Mouse (Mus musculus): ENCODE measurements around the gene Prickle1.

Prickle1 gene

DNA sequence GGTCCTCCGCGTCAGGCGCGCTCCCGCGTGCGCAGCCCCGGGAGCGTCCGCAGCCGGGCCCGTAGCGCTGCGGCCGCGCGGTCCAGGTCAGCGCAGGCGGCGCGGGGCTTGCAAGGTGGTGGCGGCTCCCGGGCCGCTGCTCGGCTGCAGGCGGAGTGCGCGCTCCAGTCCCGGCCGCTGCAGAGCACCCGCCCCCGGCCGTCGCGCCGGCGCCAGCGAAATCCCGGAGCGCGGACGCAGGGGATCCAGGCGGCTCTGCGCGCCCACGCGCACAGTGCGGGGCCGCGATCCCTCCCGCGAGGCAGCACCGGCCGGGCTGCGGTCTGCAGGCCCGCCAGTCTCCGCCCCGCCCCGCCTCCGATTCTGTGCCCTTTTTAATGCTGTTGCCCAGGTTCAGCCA, at the start of gene Prickle1:
Gene Prickle1, minus strand, starts transcription at position 146 of the 400 bp plus-strand sequence.
- peak; percentile 76 to 88 for DNase-seq (ENCODE audit: low spot score in 2 of 2)

DNA sequence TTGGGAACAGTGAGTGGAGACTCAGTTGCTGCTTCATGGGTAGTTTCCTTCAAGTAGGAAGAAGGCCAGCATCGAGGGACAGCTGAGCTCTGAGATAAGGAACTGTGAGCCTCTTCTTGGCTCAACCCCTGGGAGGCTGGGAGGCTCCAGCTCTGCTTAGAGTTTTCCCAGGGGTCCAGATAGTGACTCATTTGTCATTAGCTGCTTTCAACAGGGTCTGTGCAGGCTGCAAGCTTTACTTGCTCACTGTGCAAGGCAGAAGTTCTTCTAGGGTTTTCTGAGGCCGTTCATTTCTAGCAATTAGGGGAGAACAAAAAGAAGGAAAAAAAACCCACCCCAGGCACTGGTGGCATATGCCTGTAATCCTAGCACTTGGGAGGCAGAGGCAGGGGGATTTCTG, 44.5 kb upstream of the Prickle1 start:
- no peak for DNase-seq (ENCODE audit: low spot score in 2 of 2)

DNA sequence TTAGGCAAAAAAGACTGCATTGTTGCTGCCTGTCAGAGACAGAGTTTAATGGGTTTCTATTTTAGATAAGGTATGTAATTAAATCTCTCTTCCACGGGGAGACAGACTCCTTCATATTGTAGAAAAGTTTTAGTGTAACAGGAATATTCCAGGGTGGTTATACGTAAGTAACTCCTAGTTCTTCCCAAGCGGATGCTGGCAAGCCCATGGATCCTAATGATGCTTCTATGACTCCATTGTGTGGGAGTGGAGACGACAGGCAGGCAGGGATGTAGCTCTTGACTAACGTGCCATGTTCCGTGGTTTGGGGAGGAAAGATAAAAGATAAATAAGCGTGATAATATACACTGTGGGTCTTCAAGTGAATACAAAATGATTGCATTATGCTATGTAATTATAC, 41.3 kb upstream of the Prickle1 start:
- no peak for DNase-seq (ENCODE audit: low spot score in 2 of 2)

DNA sequence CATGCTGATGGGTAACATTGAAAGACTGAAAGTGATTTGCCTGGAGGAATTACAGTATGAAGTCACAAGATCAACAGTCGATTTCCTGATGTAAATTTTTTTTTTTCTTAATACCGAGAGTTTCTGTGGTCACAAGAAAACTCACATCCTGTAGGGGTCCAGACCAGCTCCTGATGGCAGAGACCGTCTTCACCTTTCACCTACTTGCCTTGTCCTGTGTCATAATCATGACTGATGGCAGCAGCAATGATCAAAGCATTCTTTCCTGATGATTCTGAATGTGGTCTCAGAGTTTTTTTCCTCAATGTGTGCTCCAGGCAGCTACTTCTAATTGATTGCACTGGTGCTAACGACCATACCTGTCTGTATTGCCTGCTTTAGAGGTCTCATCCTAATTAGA, 39.9 kb upstream of the Prickle1 start:
- no peak for DNase-seq (ENCODE audit: low spot score in 2 of 2)

DNA sequence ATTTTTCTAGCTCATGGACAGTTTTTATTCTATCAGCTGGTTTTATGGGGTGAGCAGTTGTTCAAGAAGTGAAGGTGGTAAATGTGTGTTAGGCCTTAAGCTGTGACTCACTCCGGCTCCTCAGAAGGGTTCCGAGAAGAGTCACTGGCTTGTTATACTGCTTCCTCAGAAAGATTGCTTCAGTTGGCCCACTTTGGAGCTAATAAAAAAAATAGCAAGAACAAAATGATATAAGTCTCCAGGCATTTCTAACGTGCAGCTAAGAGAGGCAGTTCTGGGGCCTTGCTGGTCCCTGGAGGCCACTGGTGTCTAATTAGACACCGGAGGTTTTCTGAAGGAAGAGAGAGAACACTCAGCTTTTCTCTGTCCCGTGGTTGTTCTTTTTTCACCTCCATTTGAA, 38.8 kb upstream of the Prickle1 start:
- DNase-seq (ENCODE audit: low spot score in 2 of 2), result no peak

DNA sequence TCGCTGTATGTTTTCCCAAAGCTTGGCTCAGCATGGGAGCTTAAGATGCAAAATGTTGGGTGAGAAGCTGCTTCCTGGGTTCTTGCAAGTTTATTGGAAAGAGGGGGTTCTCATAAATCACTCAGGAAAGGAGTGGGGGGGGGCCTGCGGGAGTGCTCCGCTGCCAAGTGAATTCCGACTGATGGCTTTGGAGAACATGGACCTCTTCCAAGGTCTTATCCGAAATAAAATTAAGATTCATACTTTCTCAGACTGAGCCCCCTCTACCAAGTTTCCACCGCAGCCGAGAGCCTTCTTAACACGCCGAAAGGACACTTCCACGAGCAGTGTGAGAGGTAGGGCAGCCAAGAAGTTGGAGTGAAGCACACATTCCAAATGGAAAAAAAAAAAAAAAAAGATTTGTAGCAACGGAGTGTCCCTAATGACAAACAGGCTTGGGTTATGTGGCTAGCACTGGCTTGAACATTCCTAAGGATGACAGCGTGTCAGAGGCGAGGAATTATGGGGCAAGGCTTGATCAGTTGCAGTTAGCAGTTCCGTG, 34.4 kb upstream of the Prickle1 start:
- DNase-seq (ENCODE audit: low spot score in 2 of 2), result no peak

DNA sequence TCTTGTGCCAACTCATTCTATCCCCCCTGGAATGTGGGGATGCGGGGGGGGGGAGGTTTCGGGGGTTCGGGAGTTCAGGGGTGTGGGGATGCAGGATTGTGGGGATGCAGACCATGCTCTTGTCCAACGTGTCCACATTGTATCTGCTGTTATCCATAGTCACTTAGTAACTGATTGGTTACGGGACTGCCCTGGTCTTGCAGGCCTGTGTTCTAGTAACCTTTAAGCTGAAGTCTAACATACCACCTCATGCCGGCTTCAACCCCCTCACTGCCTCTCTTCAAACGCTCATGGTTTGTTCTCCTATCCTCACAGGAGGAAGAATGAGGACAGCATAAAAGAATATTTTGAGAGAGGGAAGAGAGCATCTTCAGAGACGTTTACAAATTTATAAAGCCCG, 33.5 kb upstream of the Prickle1 start:
- DNase-seq (ENCODE audit: low spot score in 2 of 2), result no peak

DNA sequence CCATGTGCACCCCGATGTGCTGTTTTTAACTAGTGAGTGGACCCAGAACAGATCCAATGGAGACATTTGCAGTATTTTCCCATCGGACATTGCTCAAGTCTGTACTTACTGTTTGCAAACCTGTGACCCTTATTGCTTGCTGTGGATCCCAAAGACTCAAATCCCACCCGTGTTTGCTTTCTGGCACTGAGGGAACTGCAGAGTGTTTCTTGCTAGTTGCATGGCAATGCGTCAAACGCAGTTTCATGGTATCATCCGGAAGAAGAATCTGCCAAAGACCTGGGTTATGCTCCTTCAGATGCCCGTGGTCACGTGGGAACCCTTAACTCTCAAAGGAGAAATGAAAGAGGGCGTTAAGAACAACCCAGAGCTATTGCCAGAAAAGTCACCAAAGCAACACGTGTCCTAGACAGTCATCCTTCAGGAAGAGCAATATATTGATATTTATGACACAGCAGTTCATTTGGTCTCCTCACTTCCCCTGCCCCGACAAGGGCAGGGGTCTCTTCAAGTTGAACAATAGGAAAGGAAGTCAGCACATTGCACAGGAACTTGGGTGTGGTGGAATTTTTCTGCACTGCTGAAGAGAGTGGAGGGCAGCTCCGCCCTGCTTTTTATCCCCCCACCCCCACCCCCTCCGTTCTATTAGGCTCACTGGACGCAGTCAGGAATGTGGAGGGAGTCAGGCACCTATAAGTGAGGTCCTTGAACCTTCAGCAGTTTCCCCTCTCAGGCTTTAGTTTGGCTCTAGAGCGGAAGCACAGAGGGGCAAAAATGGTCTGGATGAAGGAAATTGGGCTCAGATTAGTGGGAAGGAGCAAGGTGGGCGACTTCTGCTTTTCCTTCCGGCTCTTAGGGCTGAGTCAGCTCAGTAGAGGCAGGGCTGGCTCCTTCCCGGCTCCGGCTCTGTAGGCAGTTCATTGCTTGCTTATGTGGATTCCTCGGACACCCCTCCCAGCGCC, 32.4 kb upstream of the Prickle1 start:
- no peak for DNase-seq (ENCODE audit: low spot score in 2 of 2)

DNA sequence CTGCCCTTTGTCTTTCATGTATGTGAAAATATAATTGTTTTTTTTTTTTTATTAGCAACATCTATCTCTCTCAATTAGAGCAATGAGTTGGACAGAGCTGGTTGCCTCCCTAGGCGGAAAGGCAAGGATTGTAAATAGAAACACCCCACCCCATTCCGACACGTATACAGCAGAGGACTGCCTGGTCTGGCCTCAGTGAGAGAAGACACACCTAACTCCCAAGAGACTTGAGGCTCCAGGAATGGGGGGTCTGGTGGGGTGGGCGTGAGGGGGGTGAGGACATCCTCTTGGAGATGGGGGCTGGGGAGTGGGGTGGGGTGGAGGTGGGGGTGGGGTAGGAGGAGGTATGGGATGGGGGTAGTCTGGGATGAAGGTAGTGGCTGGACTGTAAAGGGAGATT, 23.9 kb upstream of the Prickle1 start:
- DNase-seq (ENCODE audit: low spot score in 2 of 2), result no peak

DNA sequence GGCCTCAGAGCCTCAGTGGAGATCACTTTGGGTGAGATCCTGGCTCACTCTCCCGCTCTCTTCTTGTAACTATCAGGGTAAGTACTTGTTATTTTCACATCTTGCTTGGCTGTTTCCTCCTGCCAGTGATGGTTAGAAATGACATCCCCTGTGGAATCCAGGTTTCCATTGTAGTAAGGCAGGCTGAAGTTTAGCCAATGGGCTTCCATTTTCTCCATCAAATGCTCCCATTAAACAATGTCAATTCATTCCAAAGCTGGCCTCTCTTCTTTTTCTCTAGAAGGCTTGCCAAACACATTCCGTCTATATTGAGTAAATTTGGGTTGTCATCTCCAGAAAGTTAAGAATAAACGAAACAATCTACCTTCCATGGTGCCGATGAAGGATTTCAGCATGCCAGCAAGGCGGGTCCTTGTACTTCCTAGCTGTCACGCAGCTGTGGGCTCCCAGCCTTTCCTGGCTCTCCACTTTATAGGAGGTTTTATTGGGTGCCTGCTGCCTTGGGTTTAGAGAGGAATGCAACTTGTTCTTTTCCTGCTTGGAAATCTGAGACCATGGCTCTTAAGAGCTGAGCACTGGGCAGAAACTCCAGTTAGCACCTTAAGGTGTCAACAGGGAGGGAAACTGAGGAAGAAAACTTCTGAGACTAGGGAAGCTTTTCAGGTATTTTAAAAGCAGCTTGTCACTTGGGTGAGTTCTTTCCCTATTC, 22.9 kb upstream of the Prickle1 start:
- DNase-seq (ENCODE audit: low spot score in 2 of 2), result no peak

DNA sequence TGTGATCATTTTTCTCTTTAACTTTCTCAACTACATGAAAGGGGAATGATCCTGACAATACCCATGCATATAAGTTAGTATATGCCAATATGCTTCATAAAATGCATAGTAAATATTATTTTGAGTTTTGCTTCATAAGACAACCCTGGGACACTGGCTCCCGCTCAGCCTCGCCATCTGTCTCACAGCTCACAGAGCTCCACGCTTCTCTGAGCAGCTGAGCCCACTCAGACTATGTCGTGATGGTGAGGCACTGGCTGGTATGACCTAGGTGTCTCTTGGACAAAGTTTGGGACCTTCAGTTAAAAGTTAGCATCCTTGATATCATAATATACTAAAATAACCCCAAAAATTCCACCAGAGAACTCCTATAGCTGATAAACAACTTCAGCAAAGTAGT, 20.6 kb upstream of the Prickle1 start:
- DNase-seq (ENCODE audit: low spot score in 2 of 2), result no peak

DNA sequence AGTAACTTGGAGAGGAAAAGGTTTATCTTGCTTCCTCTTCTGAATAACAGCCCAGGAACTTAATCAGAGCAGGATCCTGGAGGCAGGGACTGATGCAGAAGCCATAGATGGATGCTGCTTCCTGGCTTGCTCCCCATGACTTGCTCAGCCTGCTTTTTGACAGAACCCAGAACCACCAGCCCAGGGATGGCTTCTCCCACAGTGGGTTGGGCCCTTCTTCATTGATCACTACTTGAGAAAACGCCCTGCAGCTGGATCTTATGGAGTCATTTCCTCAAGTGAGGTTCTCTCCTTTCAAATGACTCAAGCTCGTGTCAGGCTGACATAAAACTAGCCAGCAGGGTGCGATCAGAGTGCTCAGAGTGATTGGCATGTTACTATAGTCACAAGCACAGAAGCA, 19.3 kb upstream of the Prickle1 start:
- no peak for DNase-seq (ENCODE audit: low spot score in 2 of 2)

DNA sequence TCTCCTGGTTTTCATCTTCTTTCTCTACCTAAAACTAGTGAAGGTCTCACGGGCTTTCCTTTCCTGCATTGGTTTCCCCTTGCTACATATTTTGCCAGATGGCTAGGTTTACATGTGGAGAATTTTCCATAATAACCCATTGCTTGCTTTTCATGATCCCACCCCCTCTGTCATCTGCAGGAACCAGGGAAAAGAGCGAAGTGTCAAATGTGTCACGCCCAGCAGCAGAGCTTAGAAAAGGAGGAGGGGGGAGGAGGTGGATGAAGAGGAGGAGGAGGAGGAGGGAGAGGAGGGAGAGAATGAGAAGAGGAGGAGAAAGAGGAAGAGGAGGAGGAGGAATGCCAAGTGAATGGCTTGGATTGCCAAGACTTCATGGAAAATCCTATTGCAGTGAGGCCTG, 17.9 kb upstream of the Prickle1 start:
- DNase-seq (ENCODE audit: low spot score in 2 of 2), result no peak

DNA sequence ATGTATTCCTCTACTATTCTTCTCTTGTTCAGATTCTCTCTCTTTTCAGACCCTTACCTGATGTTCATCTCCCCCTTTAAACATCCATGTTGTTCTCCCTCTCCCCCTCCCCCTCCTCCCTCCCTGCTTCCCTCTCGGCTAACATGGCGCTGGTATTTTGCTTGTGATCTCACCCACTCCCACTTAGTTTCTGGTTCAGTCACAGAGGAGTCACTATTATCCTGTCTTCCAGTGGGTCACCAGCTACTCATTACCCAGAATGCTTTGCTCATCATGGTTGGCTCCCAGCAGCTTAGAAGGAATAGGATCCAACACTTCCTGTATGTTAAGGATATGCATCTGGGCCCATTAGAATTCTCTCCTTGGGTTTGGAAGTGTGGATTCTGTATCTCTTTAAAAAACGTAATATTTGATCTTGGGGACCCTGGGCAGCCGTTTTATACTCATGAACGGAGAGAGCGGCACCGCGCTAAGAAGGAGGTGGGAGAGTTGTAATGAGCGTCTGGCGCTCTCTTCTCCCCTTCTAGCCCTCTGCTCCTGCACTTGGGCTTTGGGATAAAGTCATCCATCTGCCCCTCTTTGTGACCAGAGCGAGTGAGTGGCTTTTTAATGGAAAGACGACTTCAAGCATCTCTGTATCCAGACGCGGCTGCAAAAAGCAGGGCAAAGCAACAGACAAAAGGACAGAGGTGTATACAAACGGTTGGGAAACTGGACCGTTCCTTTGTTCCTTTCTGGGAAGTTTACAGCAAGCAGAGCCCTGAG, 16.0 kb upstream of the Prickle1 start:
- DNase-seq (ENCODE audit: low spot score in 2 of 2), result no peak

DNA sequence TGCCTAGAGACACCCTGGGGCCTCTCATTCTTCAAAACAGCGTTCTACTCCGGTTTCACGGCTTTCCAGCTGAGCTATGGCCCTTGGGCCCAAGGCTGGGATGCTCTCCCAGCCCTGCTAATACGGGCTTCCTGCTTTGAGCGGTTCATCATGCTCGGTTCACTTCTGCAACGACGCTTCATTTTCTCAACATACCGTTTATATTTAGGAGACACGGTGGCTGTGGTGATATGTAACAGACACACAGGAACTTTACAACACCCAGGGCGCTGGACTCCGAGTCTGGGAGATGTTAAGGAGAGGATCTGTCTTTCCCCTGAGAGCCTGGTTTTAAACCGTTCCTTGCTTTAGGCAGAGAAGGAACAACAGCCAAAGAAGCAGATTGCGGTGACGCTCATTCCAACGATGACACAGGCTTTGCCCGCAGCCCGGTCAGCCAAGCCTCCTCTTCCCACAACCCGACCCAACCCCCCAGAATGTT, 15.1 kb upstream of the Prickle1 start:
- DNase-seq (ENCODE audit: low spot score in 2 of 2), result no peak

DNA sequence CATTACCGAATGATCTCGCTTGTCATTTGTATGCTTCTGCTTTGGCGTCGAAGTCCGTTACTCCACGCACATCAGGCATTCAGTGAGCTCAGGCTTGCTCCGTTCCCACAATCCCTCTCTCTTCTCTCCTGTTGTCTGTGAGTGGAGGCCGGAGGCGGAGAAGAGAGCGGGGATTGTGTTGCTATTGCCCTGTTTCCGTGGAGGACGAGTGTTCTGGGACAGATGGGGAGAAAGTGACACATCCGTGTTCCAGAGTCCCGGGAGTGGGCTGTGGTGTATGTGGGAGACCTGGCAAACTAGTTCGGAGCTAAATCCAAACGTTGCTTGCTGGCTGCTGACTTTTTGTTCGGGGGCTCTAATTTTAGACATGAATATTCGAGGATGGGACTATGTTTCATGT, 14.6 kb upstream of the Prickle1 start:
- no peak for DNase-seq (ENCODE audit: low spot score in 2 of 2)

DNA sequence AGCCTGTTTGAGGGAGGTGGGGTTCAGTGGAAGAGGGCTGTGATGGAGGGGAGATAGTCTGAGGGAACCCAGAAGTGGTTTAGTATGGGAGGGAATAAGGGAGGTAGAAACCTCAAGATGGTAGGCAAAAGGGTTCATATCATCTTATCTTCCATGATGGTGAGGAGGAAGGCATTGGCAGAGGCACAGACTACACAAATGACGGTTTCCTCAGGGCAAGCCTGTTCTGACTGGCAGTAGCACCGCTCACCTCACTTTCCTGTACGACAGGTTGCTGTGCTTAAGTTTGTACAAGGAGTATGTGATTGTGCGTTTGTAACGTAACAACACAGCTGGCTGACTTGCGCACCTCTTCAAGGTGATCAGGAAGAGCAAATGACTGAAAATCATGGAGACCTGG, 7.2 kb upstream of the Prickle1 start:
- no peak for DNase-seq (ENCODE audit: low spot score in 2 of 2)

DNA sequence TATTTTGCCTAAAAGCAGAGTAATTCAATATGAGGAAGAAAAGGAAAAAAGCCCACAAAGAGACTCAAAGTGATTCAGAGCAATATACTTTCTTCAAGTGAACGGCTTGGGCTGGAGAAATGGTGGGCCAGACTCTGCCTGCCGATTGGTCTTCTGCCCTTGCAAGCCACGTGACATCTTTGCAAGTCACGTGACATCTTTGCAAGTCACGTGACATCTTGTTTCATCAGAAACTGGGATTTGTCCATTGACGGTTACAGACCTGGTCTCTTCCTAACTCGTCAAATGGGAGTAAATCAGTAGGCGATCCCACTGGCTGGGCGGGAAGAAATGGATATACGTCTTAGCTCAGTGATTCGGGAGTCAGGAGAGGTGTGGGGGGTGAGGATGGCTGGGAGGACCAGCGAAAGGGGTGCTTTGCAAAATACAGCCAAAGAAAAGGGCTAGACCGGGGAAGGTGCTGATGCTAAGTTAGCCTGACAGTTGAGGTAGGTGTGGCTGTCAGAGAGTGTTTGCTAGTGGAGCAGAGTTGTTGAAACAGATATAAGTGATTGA, 5.8 kb upstream of the Prickle1 start:
- DNase-seq (ENCODE audit: low spot score in 2 of 2), result no peak

DNA sequence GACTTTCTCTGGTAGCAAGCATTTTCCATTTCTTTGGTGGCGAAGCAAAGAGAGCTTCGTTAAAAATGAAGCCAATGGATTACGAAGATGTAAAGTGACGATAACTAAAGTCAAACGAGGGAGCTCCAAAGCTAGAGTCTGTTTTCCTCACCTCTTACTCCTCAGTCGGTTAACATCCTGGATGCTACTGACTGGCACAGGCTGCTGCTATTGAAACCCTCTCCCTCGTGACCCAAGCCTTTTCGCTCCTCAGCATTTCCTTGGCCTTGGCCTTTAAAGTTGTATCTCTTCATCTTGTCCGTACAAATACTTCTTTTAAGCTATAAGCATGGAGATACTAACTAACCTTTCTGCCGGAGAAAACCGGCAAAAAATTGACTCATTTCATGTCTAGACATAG, 1.3 kb upstream of the Prickle1 start:
- DNase-seq (ENCODE audit: low spot score in 2 of 2), result no peak

DNA sequence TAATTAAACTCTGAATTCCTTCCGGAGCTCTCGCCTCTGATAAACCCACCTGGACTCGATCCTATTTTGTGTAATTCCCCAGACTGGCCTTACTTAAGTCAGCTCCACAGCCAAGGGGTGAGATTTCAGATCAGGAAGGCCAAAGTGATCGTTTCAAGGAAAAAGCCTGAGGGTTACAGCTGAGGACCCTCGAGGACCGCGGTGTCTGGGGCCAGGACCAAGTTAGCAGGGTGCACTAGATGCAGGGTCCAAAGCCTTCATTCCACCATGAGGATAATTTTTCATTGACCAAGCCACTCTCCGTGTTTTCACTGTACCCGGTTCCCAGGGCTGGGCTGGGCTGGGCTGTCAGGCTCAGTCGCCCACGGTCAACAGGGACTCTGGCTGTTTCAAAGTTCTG, 594 bp upstream of the Prickle1 start:
- DNase-seq (ENCODE audit: low spot score in 2 of 2), result peak; percentile 55 to 75

DNA sequence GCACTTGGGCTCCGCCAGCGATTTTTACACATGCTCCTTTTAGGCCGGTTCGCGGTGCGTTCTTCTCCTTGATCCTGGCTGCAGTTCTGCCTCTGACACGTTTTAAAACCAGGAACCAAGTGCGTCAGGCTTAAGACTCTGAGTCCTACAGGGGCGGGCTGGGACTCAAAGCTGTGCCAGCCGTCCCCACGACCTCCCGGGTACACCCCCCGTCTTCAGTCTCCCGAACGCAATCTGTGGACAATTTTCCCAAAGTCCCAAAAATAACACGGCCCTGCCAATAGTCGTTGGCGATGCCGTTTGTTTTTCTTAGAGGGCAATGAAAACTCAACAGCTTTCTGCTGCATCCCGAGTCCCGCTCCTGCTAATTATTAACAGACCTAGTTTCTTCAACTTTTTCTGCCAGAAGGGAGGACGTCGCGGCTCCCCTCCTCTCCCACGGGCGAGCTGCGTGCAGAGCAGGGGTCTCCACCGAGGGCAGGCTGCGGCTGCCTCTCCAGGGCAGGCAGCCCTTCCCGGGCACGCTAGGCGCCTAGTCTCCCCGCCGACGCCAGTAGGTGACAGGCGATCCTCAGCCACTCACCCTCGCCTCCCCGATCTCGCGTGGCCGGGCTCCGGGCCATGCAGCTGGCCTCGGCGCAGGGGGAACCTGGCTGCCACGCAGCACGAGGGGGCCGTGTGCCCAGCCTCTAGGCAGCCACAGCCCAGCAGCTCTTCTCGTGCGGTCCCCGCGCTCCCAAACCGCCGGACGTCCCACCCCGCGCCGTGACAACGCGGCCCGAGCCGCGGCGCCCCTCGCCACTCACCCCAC, 598 bp downstream of the Prickle1 start:
- peak; percentile 26 to 74 for DNase-seq (ENCODE audit: low spot score in 2 of 2)
